Mouse (Mus musculus) layer of hippocampus, postnatal 10 days (tissue): Measurements from ENCODE around the gene Kat14. TPM values are rescaled to one million over a fixed set of nuclear protein-coding genes. Genes with fewer than 3 reads are reported as not detected.
A peak's percentile ranks its signal among the peaks of the same experiment; 100 is the strongest.
"Not testable (repeated sequence)": the region's sequence is repeated elsewhere in the genome, so short reads cannot be mapped to it uniquely, and the experiment has no call there.

ENCODE experiments used
- DNase-seq, 2 experiments: peaks; one replicate each; pipeline ENCODE4 v3.0.0; 2021; ENCODE audit warnings: low spot score in 2 of 2
- long read RNA-seq: library from polyadenylated mRNA; stranded (forward); transcript quantifications from one replicate; pipeline ENCODE4 v2.0.0, GENCODE M21; 2023
- total RNA-seq, 2 experiments: library from RNA; stranded (reverse); gene quantifications; 2 replicates each; pipeline ENCODE4 v1.2.3; 2021

The Kat14 gene
- total RNA-seq, result 10 to 100 TPM; 26.5 to 29.3 TPM
- long read RNA-seq, transcript Kat14-201 (11 exons, 3,801 nt), result major isoform, 8 of 14 reads
- long read RNA-seq, partial matches to known transcripts, result 3 of 14 reads
- long read RNA-seq, other reads (novel, unspliced or antisense), result 2 of 14 reads

DNA sequence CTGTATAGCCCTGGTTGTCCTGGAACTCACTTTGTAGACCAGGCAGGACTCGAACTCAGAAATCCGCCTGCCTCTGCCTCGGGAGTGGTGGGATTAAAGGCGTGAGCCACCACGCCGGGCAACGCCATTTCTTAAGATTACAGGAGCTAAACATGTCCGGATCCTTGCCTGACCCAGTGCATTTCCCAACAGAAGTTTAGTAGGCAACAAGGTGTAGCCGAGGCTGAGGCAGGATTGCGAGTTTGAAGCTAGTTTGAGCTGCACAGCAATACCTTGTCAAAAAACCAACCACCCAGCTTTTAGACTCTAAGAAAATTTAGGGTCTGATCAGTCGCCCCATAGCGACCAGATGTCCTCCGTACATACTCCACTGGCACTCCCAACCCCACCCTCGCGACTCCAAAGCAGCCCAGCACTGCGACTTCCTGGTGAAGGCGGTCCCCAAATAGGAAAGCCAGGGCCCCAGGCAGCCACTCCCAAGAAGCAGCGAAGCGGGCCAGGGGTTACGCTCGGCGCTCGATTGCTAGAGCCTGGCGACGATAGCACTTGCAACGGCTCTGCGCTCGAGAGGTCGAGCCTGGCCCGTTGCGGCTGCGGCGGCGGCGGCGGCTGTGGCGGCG lies at the start of gene Kat14, which contains the start of gene Pet117:
TSS of gene Kat14 (plus strand) at position 584 of the 620 bp plus-strand sequence.
TSS of gene Pet117 (plus strand) at position 597 of the 620 bp plus-strand sequence.
- peak; percentile 90 to 94 for DNase-seq

DNA sequence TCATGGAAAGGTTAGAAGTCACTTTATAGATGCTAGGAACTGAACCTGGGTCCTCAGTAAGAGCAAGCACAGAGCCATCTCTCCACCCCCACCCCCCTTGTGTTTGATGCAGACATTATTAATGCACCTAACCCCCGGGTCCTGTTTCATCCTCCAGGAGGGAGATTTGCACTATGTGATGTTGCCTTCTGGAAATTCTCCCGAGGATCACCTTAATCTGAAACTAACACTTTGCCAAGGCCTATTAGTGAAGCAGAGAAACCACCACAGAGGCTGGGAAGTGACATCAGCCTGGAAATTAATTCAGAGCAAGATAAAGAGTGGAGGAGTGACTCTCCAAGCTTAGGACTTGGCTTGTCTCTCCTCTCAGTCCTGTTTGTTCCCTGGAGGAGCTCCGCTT lies 44.6 kb upstream of the Kat14 start:
- no peak for DNase-seq

DNA sequence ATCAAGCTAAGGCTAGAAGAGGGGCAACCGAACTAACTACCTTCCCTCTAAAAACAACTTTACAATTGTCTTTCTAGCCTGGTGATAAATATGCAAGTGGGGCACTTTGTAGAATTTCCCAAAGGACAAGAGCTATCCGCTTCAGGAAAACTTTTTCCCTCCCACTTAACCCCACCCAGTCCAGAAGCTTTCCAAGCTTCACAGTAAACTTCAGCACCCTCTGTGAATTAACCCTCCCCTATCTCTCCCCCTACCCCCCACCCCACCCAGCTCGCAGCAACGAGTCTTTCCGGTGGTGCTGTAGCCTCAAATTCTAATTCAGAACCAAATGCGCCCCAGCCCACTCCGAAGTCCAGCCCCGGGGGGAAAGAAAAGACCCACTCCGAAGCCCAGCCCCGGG lies 39.3 kb upstream of the Kat14 start:
- DNase-seq, result no peak

DNA sequence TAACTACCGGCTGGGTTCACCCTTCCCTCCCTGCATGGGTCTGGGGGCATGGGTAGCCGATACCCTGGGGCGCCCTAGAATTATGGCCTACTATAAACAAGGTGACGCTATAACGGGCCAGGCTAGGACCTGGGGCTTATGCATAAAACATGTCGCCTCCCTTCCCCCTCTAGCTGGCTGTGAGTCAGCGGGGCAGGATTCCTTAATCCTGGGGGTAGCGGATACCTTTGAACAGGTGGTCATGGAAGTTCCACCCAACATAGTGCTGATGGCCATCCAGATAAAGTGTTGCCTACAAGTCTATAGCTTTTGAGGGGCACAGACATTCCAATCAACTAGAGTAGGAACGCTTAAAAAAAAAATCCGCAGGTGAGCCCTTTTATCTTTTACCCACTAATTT lies 38.8 kb upstream of the Kat14 start:
- no peak for DNase-seq

DNA sequence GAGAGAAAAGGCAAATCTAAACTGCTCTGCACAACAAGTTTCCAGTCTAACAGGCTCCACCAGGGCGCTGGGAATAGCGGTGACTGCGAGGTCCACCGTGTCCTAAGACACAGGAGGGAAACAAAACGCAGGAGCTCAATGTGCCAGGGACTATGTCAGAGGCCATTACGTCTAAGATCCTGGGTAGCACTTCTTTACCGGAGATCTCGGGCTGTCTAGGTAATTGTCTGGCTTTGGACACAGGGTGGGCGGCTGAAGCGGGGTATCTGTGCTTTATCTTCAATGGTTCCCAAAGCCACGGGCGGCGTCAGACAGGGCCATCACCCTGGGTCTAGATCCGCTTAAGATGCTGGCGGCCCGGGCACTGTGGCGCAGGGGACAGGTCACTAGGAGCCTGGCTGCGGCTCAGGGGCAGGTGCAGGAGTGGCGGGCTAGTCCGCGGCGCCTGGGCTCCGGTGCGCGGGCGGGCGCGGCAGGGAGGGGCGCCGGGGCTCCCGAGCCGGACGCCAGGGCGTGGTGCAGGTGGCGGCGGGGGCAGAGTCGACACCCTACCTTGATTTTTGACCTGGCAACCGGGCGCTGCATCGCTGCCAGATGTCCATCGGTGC lies 38.3 kb upstream of the Kat14 start:
- DNase-seq, result peak in 1 of 2 experiments; percentile 17

DNA sequence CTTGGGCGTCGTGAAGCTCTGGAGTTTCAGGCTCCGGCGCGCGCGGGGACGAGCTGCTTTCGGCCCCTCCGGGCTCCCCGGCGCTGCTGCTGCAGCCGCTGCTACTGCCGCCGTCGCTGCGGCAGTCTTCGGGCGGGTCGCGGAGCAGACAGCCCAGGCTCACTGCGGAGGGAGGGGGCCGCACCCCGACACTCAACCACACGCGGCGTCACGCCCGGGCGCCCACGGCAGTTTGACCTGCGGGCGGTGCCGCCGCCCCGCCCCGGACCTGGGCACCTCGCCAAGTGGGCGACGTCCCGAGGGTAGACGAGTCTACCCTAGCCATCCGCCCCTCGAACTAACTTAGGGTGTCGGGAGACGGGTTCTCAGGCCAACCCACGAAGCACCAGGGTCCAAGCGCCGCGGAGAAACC lies 37.8 kb upstream of the Kat14 start:
- peak in 1 of 2 experiments; percentile 8 for DNase-seq

DNA sequence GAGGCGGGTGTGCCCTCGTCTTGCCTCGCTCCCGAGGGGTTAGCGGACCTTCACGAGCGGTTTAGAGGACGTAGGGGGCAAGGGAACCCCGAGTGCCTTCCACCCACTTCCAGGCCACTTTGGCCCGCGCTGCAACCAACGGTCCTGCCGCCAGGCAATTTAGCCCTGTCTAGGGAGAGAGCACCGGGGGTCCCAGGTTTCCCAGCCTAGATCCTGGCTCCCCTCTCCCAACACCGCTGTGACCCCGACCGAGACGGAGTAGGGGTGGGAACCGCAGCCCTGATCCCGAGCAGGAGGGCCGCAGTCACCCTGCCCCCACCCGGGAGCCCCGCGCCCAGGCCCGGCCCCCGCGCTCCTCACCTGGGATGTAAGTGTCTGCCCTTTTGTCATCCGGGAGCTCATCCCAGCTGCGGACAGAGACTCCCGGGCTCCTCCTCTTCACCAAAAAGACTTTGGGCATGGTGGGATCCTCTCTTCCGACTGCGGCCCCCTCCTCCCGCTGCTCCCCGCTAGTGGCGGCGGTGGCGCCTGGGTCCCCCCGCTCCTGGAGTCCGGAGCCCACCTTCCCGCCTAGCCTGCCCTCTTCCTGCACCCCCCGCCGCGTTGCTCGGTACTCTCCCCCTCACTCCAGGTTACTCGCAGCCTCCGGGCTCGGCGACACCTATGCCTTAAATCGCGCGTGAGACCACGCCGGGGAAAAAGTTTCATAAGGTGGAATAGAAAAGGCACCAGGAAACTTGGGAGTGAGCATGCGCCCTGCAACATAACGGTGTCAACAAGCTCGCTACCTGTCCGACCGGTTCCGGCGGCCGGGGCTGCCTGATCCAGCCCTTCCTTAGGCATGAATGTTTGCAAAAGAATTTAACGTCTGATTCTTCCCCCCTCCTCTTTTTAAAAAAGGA lies 37.1 kb upstream of the Kat14 start, which contains the start of gene Ovol2:
TSS of gene Ovol2 (minus strand) at position 746 of the 902 bp plus-strand sequence.
- DNase-seq, result peak in 1 of 2 experiments; percentile 12

DNA sequence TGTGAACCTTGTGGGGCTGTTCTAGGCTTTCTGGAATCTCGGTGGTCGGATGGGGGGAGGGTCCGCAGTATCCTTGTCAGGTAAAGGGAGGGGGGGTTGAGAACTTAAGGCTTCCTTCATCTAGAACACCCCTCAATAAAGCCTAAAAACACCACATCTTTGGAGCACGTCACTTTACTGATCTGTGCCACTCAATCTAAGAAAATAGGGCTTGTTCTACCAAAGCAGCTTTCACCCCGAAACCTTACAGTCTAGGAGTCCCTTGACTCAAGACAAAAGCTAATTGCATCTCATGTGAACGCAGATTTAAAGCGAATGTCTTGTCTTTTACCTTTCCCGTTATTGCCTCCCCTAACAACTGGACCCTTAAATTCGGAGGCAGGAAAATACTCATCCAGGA lies 36.3 kb upstream of the Kat14 start:
- DNase-seq, result no peak

DNA sequence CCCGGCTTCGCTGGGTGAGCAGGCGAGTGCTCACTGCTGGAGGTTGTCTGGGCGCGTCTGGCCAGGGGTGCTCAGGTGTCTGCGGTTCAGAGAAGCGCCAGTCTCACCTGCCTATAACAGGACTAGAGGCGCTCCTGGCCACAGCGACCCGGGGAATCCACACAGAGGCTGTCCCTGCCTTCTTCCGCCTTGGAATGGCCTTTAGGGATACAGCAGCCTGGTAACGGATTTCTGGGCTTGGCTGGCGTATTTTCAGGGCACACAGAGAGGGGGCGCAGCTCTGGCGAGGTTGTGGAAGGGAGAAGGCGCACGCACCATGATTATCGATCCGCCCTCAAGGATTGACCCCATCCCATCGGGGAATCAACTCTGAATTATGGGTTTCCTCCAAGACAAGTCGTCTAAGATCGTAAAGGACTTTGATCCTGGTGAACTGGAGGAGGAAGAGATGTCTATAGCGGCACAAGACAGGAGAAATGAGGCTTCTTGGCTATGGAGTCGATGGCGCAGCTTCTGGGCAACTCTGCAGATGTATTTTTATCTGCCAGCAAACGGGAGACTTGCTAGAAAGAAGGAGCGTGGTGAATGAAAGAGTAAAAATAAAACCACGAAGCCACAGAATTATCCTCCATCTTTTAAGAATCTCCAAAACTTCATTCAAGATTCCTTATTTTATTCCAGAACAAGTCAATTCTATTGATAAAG lies 35.5 kb upstream of the Kat14 start:
- peak; percentile 12 to 26 for DNase-seq

DNA sequence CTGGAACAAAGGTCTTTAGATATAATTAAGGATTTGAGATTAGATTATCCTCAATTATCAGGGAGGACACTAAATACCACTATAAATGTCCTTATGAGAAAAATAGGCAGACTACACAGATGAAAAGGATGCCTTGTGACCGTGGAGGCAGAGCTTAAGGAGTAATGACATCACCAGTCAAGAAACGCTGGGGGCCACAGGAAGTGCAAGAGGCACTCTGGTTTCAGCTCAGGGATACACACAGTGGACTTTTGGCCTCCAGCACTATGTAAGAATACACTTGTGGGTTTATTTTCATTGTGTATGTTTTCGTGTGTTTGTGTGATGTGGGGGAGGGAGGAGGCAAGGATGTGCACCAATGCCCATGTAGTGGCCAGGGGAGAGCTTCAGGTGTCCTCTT lies 31.6 kb upstream of the Kat14 start:
- DNase-seq, result no peak

DNA sequence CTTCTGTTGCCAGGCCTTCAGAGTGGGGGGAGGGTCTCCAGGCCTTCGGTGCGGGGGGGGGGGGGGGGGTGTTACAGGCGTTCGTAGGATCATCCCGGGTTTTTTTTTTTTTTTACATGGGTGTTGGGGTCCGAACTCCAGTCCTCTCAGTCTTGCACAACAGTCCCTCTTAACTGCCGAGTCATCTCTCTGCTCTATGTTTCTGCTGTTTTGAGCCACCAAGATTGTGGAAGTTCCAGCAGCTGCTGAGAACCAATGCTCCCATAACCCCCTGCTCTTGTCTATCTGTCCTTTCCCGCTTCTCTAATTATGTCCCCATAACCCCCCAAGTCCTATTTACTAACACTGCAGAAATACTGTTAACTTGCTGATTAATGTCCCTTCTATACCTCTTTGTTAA lies 31.1 kb upstream of the Kat14 start:
- DNase-seq, result no peak

DNA sequence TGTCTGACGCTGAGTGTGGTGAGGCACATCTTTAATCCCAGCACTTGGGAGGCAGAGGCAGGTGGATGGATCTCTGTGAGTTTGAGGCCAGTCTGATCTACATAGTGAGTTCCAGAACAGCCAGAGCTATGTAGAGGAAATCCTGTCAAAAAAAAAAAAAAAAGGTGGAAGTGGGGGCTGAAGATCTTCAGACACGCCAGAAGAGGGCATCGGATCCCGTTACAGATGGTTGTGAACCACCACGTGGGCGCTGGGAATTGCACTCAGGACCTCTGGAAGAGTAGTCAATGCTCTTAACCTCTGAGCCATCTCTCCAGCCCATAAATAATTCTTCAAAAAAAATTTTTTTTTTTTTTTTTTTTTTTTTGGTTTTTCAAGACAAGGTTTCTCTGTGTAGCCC lies 30.6 kb upstream of the Kat14 start:
- DNase-seq, result not testable (repeated sequence)

DNA sequence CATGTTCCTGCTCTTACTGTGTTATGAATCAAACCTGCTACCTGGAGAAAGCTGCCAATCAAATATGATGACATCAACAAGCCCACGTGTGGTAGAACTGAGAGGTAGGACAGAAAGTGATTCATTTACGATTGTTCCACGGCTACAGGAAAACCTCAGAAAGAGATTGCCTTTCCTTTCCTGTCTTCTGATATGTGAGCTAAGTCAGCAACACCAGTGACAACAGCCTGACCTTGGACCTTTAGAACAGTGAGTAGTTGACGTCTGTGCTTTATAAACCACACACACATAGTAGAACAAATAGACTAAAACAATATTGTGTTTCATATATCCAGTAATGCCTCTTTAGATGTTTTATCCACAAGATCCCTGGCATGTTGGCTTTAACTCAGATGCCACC lies 25.6 kb upstream of the Kat14 start:
- DNase-seq, result no peak

DNA sequence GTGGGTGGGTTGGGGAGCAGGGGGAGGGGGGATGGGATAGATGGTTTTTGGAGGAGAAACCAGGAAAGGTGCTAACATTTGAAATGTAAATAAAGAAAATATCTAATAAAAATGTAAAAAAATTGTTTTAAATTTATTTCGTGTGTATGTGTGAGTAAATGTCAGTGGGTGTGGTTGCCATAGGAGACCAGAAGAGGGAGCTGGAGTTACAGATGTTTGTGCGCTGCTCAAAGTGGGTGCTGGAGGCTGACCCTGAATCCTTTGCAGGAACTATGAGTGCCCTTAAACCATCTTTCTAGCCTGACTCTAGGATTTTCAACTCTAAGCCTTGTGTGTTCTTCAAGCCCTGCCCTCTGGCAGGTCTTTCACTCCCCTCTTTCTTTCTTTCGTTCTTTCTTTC lies 20.3 kb upstream of the Kat14 start:
- DNase-seq, result no peak

DNA sequence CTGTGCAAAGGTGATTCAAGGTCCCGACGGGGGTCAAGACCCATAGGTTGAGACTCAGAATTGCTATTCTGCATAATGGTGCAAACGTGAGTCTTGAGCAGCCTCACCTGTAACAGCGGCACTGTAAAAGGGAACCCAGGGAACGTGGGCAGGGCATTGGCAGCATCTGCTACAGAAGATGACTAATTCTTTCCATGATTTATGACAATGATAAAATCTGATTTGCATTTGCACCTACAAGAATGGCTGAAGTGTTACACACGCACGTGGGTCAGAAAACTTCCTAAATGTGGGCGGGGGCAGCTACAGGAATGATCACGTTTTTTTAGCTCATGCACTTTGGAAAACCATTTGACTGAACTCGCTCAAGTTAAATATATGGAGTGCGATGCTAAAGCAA lies 15.9 kb upstream of the Kat14 start:
- no peak for DNase-seq

DNA sequence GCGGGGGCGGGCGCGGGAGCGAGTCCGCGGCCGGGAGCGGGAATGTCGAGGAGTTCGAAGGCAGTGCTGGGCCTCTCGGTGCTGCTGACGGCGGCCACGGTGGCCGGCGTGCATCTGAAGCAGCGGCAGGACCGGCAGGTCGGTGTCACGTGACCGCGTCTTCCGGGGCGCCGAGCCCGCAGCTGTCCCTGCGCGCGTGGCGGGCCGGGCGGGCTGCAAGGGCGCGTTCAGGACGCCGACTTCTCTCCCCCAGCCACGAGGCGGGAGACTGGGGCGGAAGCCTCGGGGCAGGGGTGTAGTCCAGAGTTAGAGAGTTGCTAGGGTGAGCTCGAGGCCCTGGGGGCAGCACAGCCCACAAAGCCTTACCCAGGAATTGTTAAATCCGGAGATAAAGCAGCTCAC lies 238 bp downstream of the Kat14 start:
- DNase-seq, result no peak

DNA sequence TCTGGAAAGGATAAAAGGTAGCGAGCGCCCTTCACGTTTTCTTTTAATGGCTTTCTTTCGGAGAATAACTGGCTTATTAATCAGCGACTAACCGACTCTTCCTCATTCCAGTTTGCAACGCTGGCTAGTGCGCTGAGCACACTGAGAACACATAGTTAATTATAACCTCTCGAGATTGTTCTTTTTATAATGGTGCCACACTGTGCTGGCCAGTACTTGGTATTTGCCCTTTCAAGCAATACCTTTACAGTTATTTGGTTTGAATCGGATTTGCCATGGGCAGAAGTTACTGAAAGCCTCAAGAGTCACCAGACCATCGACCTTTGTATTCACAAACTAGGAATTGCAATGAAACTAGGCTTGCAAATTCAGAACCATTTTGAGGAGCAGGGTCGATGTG lies 728 bp downstream of the Kat14 start:
- DNase-seq, result no peak

DNA sequence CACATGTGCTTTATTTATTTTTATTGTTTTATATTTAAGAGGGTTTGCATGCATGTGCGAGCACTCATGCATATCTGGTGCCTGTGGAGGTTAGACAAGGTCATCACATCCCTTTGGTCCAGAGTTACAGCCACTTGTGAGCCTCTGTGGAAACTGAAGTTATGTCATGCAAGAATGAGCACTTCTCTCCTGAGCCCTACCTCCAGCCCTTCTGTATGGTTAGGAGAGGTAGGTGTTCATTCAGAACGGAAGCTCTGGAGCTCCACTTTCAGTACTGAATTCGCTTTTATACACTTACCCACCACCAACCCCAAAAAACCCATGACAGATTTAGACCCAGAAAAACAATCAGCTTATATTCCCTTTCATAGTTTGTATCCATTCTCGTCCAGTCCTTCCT lies 2.8 kb downstream of the Kat14 start:
- no peak for DNase-seq

DNA sequence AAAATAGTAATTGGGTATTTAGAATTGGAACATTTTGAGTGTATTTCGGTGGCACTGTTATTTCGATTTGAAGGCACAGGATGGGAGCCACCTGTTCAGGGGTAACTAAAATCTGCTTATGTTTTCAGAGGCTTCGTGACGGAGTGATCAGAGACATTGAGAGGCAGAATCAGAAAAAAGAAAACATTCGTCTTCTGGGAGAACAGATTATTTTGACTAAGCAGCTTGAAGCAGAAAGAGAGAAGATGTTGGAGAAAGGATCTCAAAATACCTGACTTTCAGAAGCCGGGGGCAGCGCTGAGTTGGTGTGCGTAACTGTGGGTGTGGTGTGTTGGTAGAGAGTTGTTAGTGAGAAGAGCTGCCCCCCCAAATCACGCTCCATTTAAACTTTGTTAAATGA lies 4.3 kb downstream of the Kat14 start:
- DNase-seq, result no peak

DNA sequence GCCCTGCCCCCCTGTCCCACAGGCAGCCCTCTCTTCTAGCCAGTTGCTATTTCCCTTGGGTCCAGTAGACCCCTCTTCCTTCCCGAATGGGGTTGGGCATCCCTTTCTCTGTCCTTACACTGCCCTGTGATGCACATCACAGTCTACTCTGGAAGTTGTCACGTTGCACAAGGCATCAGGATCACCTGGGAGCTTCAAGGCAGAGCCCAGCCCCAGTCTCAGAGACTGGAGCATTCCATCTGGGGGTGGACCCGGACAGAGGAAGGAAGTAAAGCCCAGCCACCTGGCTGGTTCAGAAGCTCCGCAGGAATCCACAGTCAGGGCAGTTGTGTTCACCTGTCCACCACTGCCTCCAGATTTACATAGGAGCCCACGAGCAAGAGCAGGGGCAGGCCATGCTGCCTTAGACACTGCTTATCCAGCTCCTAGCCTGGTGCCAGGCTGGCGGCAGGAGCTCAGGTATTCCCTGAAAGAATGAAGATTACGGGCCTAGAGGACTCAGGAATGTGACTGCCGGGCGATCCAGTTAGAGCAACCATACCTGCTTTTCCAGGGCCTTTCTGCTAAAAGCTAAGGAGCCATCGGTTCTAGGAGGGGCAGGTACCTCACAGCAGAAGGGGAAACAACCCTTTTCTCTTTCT lies 6.4 kb downstream of the Kat14 start:
- DNase-seq, result no peak

DNA sequence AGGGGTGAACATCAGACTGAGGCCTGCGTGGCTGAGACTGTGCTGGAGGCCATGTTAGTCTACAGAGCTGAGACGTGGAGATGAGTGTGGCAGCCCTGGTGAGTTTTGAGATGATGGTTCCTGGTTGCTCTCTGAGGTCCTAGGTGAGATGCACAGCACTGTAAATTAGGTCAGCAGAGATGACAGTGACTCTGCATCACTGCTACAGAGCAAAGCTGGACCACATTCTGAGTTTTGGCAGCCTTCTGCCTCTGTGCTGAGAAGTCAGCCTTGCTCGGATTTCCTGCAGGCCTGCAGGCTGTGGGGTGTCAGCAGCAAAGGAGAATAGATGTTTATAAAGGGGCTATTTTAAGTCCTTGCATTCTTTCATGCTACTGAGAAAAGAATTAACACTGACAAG lies 12.5 kb downstream of the Kat14 start:
- DNase-seq, result no peak
